Mouse (Mus musculus) stomach, embryonic 15.5 days (tissue): ENCODE results near the gene Rfc4. TPM values are rescaled to one million over a fixed set of nuclear protein-coding genes. Genes with fewer than 3 reads are reported as not detected.
"Not testable (repeated sequence)": the region's sequence is repeated elsewhere in the genome, so short reads cannot be mapped to it uniquely, and the experiment has no call there.

Experiments
- ATAC-seq: fragments of 200-750 bp; cut with Nextera tagmentation; 2 replicates; pipeline ENCODE4 v1.8.0; 2017; ENCODE audit warnings: low read depth, moderate number of reproducible peaks, moderate TSS enrichment; ENCODE audit not compliant: insufficient read depth, low FRiP score
- H3K27ac ChIP-seq: fragments of 300-500 bp; sonication (generic); 2 replicates; pipeline ENCODE4 v1.5.1; 2015; ENCODE audit warnings: mild to moderate bottlenecking, inconsistent platforms
- H3K27me3 ChIP-seq: fragments of 300-500 bp; sonication (generic); replicated peaks from 2 replicates; pipeline ENCODE4 v1.6.1; 2015; ENCODE audit warnings: inconsistent platforms
- H3K36me3 ChIP-seq: fragments of 300-500 bp; sonication (generic); 2 replicates; pipeline ENCODE4 v1.6.1; 2015; ENCODE audit warnings: inconsistent platforms
- H3K4me1 ChIP-seq: fragments of 300-500 bp; sonication (generic); 2 replicates; pipeline ENCODE4 v1.6.1; 2015; ENCODE audit warnings: inconsistent platforms
- H3K4me2 ChIP-seq: fragments of 300-500 bp; sonication (generic); 2 replicates; pipeline ENCODE4 v1.6.1; 2015; ENCODE audit warnings: mild to moderate bottlenecking, inconsistent platforms
- H3K4me3 ChIP-seq: fragments of 300-500 bp; sonication (generic); replicated peaks from 2 replicates; pipeline ENCODE4 v1.5.1; 2015; ENCODE audit warnings: inconsistent platforms
- H3K9ac ChIP-seq: fragments of 300-500 bp; sonication (generic); 2 replicates; pipeline ENCODE4 v1.6.1; 2015; ENCODE audit warnings: inconsistent platforms
- H3K9me3 ChIP-seq: fragments of 300-500 bp; sonication (generic); 2 replicates; pipeline ENCODE4 v1.6.1; 2016; ENCODE audit warnings: inconsistent platforms
- WGBS: fragments of 180-500 bp; shearing (Covaris S2); methylation state at CpG from one replicate; pipeline ENCODE4 v1.1.7; 2015; 5-methylcytosine and 5-hydroxymethylcytosine counted together
- polyA plus RNA-seq: library from polyadenylated mRNA; unstranded; fragments of >200 nt; fragmentation: Nextera tagmentation; extraction: Ambion mirVana; gene quantifications from 2 replicates; pipeline ENCODE4 v1.2.1, GENCODE M21; 2015

The Rfc4 gene
- polyA plus RNA-seq, 1 experiment from 2014 or later = 109 TPM

GRCm38 (mm10) chr16:23099632-23100031 is 27.9 kb downstream of the Rfc4 start:
- Histone ChIP-seq H3K36me3 (no peaks in the 10 kb centered on the region), H3K27me3 (no peaks in the 10 kb centered on the region), H3K9ac (no peak overlapping the region; the same call in 1 of the 2 replicates), H3K9me3 (no peaks in the 10 kb centered on the region), H3K4me2 (peak overlapping the region; percentile 75), H3K4me3 (peak overlapping the region; percentile 38), H3K4me1 (peaks cover 7% of the 10 kb centered on the region), H3K27ac (no peak overlapping the region)
- ATAC-seq = no peak
- 19% methylated on average over 12 of the region's 12 CpGs for WGBS

GRCm38 (mm10) chr16:23098105-23098452 is 29.5 kb downstream of the Rfc4 start:
- not testable (repeated sequence) for ATAC-seq, H3K9ac ChIP-seq, H3K27me3 ChIP-seq, H3K9me3 ChIP-seq, H3K4me3 ChIP-seq, H3K4me1 ChIP-seq, H3K4me2 ChIP-seq, H3K27ac ChIP-seq, H3K36me3 ChIP-seq
- WGBS = 92% methylated on average over 1 of the region's 1 CpGs

- H3K4me1 ChIP-seq, ATAC-seq, H3K9ac ChIP-seq, H3K4me3 ChIP-seq, H3K36me3 ChIP-seq, H3K4me2 ChIP-seq, H3K27me3 ChIP-seq, H3K9me3 ChIP-seq, H3K27ac ChIP-seq: not testable (repeated sequence)
- 79% methylated on average over 8 of the region's 8 CpGs for WGBS
These were observed 30.0 kb downstream of the Rfc4 start for GRCm38 (mm10) chr16:23097290-23098104.

GRCm38 (mm10) chr16:23096886-23097285 is 30.7 kb downstream of the Rfc4 start:
- not testable (repeated sequence) for H3K36me3 ChIP-seq, H3K4me2 ChIP-seq, H3K4me1 ChIP-seq, H3K9ac ChIP-seq, H3K4me3 ChIP-seq, H3K9me3 ChIP-seq, H3K27ac ChIP-seq, ATAC-seq, H3K27me3 ChIP-seq
- WGBS = 80% methylated on average over 1 of the region's 1 CpGs

- not testable (repeated sequence) for ATAC-seq, H3K27me3 ChIP-seq, H3K9ac ChIP-seq, H3K4me1 ChIP-seq, H3K4me3 ChIP-seq, H3K9me3 ChIP-seq, H3K36me3 ChIP-seq, H3K27ac ChIP-seq, H3K4me2 ChIP-seq
- WGBS = 88% methylated on average over 5 of the region's 5 CpGs
These were observed 32.0 kb downstream of the Rfc4 start for GRCm38 (mm10) chr16:23095581-23095980.

GRCm38 (mm10) chr16:23094136-23094535 is 33.4 kb downstream of the Rfc4 start:
- Histone ChIP-seq H3K27me3 (no peaks in the 10 kb centered on the region), H3K4me2 (no peak overlapping the region), H3K9me3 (no peaks in the 10 kb centered on the region), H3K27ac (no peak overlapping the region), H3K36me3 (no peaks in the 10 kb centered on the region), H3K4me1 (no peaks in the 10 kb centered on the region), H3K9ac (no peak overlapping the region), H3K4me3 (no peak overlapping the region)
- ATAC-seq = no peak
- 84% methylated on average over 6 of the region's 6 CpGs for WGBS

GRCm38 (mm10) chr16:23093321-23093953 is 34.1 kb downstream of the Rfc4 start:
- Histone ChIP-seq H3K36me3 (no peaks in the 10 kb centered on the region), H3K9ac (no peak overlapping the region), H3K27ac (no peak overlapping the region), H3K4me1 (no peaks in the 10 kb centered on the region), H3K27me3 (no peaks in the 10 kb centered on the region), H3K9me3 (no peaks in the 10 kb centered on the region), H3K4me2 (no peak overlapping the region), H3K4me3 (no peak overlapping the region)
- WGBS = 74% methylated on average over 13 of the region's 13 CpGs
- ATAC-seq = no peak

- H3K9me3 ChIP-seq, H3K27ac ChIP-seq, H3K27me3 ChIP-seq, H3K4me1 ChIP-seq, H3K36me3 ChIP-seq, ATAC-seq, H3K9ac ChIP-seq, H3K4me3 ChIP-seq, H3K4me2 ChIP-seq: not testable (repeated sequence)
These were observed 36.2 kb downstream of the Rfc4 start for GRCm38 (mm10) chr16:23091345-23091744.

- H3K27ac ChIP-seq, H3K9me3 ChIP-seq, ATAC-seq, H3K9ac ChIP-seq, H3K4me2 ChIP-seq, H3K4me3 ChIP-seq, H3K36me3 ChIP-seq, H3K4me1 ChIP-seq, H3K27me3 ChIP-seq: not testable (repeated sequence)
- 87% methylated on average over 1 of the region's 1 CpGs for WGBS
These were observed 39.0 kb downstream of the Rfc4 start for GRCm38 (mm10) chr16:23088491-23088890.

- not testable (repeated sequence) for H3K4me1 ChIP-seq, H3K4me3 ChIP-seq, H3K9ac ChIP-seq, H3K36me3 ChIP-seq, ATAC-seq, H3K27me3 ChIP-seq, H3K4me2 ChIP-seq, H3K27ac ChIP-seq, H3K9me3 ChIP-seq
- whole genome bisulfite sequencing = 42% methylated on average over 4 of the region's 4 CpGs
These were observed 39.8 kb downstream of the Rfc4 start for GRCm38 (mm10) chr16:23087712-23088111.

GRCm38 (mm10) chr16:23087159-23087558 is 40.4 kb downstream of the Rfc4 start:
- H3K27me3 ChIP-seq, H3K4me2 ChIP-seq, ATAC-seq, H3K9me3 ChIP-seq, H3K27ac ChIP-seq, H3K4me1 ChIP-seq, H3K9ac ChIP-seq, H3K36me3 ChIP-seq, H3K4me3 ChIP-seq: not testable (repeated sequence)
- WGBS = 72% methylated on average over 8 of the region's 8 CpGs

- not testable (repeated sequence) for ATAC-seq, H3K27me3 ChIP-seq, H3K4me3 ChIP-seq, H3K4me2 ChIP-seq, H3K9me3 ChIP-seq, H3K27ac ChIP-seq, H3K4me1 ChIP-seq, H3K9ac ChIP-seq, H3K36me3 ChIP-seq
- whole genome bisulfite sequencing = 78% methylated on average over 6 of the region's 6 CpGs
These were observed 50.0 kb downstream of the Rfc4 start for GRCm38 (mm10) chr16:23077516-23077915.
